Mouse (Mus musculus) kidney, embryonic 16.5 days (tissue): ENCODE measurements around the gene C77080. TPM values are rescaled to one million over a fixed set of nuclear protein-coding genes. Genes with fewer than 3 reads are reported as not detected.

Experiments
- ATAC-seq: fragments of 200-750 bp; cut with Nextera tagmentation; 2 replicates; pipeline ENCODE4 v1.8.0; 2017; ENCODE audit warnings: moderate TSS enrichment; ENCODE audit not compliant: low FRiP score, low TSS enrichment
- H3K27ac ChIP-seq: fragments of 300-500 bp; sonication (generic); 2 replicates; pipeline ENCODE4 v1.5.1; 2014; ENCODE audit warnings: low read length
- H3K27me3 ChIP-seq: fragments of 300-500 bp; sonication (generic); 2 replicates; pipeline ENCODE4 v1.6.1; 2014; ENCODE audit warnings: low read length, control low read depth, mixed read lengths; ENCODE audit not compliant: insufficient read depth
- H3K36me3 ChIP-seq: fragments of 300-500 bp; sonication (generic); 2 replicates; pipeline ENCODE4 v1.6.1; 2014; ENCODE audit warnings: low read length, control low read depth, mixed read lengths; ENCODE audit not compliant: insufficient read depth
- H3K4me1 ChIP-seq: fragments of 300-500 bp; sonication (generic); 2 replicates; pipeline ENCODE4 v1.6.1; 2014; ENCODE audit warnings: low read length, control low read depth, mixed read lengths; ENCODE audit not compliant: insufficient read depth
- H3K4me2 ChIP-seq: fragments of 300-500 bp; sonication (generic); replicated peaks from 2 replicates; pipeline ENCODE4 v1.6.1; 2014; ENCODE audit warnings: low read depth, low read length
- H3K4me3 ChIP-seq: fragments of 300-500 bp; sonication (generic); 2 replicates; pipeline ENCODE4 v1.5.1; 2014; ENCODE audit warnings: mild to moderate bottlenecking, low read length
- H3K9ac ChIP-seq: fragments of 300-500 bp; sonication (generic); replicated peaks from 2 replicates; pipeline ENCODE4 v1.6.1; 2014; ENCODE audit warnings: low read length
- H3K9me3 ChIP-seq: fragments of 300-500 bp; sonication (generic); 2 replicates; pipeline ENCODE4 v1.6.1; 2016; ENCODE audit warnings: low read length, control low read depth
- WGBS: fragments of 180-500 bp; shearing (Covaris S2); extraction: QIAGEN DNeasy Blood & Tissue Kit; methylation state at CpG from one replicate; pipeline ENCODE4 v1.1.7; 2014; 5-methylcytosine and 5-hydroxymethylcytosine counted together
- polyA plus RNA-seq: library from polyadenylated mRNA; unstranded; fragments of >200 nt; fragmentation: Nextera tagmentation; extraction: Ambion mirVana; gene quantifications from 2 replicates; pipeline ENCODE4 v1.2.1, GENCODE M21; 2015

Gene C77080
- polyA plus RNA-seq, 1 experiment from 2014 or later: 10.4 TPM

DNA sequence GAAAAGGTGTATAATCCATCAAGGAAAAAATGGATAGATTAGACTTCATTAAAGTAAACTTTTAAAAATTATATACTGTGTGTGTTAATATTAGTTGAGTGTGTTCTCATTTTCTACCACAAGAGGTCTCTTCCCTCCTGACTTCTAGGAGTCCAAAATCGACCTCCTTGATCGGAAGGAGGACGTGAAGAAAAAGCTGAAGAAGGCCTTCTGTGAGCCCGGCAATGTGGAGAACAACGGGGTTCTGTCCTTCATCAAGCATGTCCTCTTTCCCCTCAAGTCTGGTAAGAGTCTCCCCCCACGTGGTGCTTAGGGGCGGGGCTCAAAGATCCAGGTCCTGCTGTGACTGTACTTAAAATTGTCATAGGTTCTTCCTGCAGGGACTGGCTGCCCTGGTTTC lies 51.7 kb downstream of the C77080 start:
- 54% methylated on average over 7 of the region's 7 CpGs for WGBS
- H3K4me2 ChIP-seq: no peak overlapping the region
- no peaks in the 10 kb centered on the region for H3K4me1 ChIP-seq
- no peaks in the 10 kb centered on the region for H3K27me3 ChIP-seq
- no peaks in the 10 kb centered on the region for H3K9me3 ChIP-seq
- H3K27ac ChIP-seq: no peak overlapping the region
- no peak for ATAC-seq
- H3K36me3 ChIP-seq: peaks cover 87% of the 10 kb centered on the region
- no peak overlapping the region for H3K4me3 ChIP-seq
- H3K9ac ChIP-seq: no peak overlapping the region

DNA sequence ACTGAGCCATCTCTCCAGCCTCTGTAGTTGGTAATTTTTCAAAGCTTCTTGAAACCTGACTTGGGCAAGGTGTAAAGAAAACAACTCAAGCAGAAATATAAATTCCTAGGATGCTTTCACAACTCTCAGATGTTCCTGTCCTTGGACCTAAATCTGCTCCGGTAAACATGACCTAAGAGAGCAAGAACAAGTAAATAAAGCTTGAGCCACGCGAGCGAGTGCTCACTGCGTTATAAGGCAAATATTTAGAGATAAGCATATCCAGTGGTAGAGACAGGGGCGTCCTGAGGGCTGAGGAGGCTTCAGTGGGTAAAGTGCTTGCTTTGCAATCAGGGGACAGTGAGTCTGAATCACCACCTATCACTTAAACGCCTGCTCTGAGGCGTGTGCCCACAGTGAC lies 54.4 kb downstream of the C77080 start:
- H3K9ac ChIP-seq: no peak overlapping the region
- no peak for ATAC-seq
- 87% methylated on average over 8 of the region's 8 CpGs for WGBS
- peaks cover 84% of the 10 kb centered on the region for H3K36me3 ChIP-seq
- H3K4me2 ChIP-seq: no peak overlapping the region
- no peaks in the 10 kb centered on the region for H3K4me1 ChIP-seq
- H3K4me3 ChIP-seq: no peak overlapping the region
- H3K27me3 ChIP-seq: no peaks in the 10 kb centered on the region
- H3K9me3 ChIP-seq: no peaks in the 10 kb centered on the region
- H3K27ac ChIP-seq: no peak overlapping the region

DNA sequence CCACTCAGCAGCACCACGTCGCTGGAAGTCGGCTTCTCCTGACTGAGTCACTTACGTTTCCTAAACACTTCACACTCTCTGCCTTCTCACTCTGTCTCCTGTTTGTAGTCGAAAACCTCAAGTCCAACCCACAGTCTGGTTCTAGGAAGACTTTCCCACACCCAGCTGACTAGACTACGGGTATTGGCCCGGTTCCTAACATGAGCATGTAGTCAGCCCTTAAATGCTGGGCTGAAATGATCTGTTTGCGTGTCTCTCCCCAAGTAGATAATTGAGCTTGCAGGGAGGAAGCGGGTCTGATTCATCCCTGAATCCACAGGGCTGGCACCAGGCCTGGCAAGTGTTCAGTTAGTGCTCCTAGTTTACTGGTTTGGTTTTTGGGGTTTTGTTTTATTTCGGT lies 56.5 kb downstream of the C77080 start:
- peaks cover 78% of the 10 kb centered on the region for H3K36me3 ChIP-seq
- H3K4me1 ChIP-seq: no peaks in the 10 kb centered on the region

DNA sequence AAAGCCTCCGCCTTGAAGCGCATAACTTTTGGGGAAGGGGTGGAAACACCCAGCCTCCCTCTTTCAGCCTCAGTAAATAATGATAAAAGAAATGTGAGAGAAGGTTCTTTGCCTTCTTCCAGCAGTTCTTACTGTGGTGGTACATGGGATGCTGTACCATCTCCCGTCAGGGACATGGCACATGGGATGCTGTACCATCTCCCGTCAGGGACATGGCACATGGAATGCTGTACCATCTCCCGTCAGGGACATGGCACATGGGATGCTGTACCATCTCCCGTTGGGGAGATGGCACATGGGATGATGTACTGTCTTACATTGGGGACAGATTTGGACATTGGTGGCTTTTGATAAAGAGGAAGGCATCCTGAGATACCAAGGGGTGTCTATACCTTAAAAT lies 63.7 kb downstream of the C77080 start:
- ATAC-seq: no peak
- Histone ChIP-seq H3K4me2 (no peak overlapping the region), H3K27me3 (no peaks in the 10 kb centered on the region), H3K27ac (no peak overlapping the region), H3K36me3 (peaks cover 48% of the 10 kb centered on the region), H3K9me3 (no peaks in the 10 kb centered on the region), H3K4me3 (no peak overlapping the region), H3K4me1 (no peaks in the 10 kb centered on the region), H3K9ac (no peak overlapping the region)
- 89% methylated on average over 6 of the region's 6 CpGs for WGBS

More for the DNA sequence above, 56.5 kb downstream of the C77080 start:
- Histone ChIP-seq H3K4me2 (no peak overlapping the region), H3K27me3 (no peaks in the 10 kb centered on the region), H3K9me3 (no peaks in the 10 kb centered on the region), H3K4me3 (no peak overlapping the region), H3K9ac (no peak overlapping the region), H3K27ac (no peak overlapping the region)
- ATAC-seq: no peak
- WGBS: 94% methylated on average over 10 of the region's 10 CpGs

DNA sequence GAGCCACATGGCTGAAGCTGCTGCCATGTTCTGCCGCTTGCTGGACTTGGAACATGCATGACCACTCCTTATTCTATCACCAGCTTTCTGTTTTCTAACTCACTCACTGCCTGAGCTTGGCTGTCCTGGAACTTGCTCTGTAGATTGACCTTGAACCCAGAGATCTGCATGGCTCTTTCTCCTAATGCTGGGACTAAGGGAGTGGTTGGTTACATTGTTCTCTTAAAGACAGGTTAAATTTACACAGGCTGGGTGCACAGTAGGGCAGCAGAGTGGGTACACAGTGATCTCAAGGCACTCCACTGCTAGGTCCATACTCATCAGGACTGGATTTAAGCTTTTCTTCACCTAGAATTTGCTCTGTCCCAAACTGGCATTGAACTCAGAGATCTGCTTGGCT lies 66.9 kb downstream of the C77080 start:
- H3K4me2 ChIP-seq: no peak overlapping the region
- H3K36me3 ChIP-seq: peaks cover 26% of the 10 kb centered on the region
- no peak overlapping the region for H3K27ac ChIP-seq
- ATAC-seq: no peak
- H3K9ac ChIP-seq: no peak overlapping the region
- WGBS: 100% methylated on average over 1 of the region's 1 CpGs
- H3K4me1 ChIP-seq: peaks cover 18% of the 10 kb centered on the region
- no peak overlapping the region for H3K4me3 ChIP-seq
- no peaks in the 10 kb centered on the region for H3K27me3 ChIP-seq
- no peaks in the 10 kb centered on the region for H3K9me3 ChIP-seq

DNA sequence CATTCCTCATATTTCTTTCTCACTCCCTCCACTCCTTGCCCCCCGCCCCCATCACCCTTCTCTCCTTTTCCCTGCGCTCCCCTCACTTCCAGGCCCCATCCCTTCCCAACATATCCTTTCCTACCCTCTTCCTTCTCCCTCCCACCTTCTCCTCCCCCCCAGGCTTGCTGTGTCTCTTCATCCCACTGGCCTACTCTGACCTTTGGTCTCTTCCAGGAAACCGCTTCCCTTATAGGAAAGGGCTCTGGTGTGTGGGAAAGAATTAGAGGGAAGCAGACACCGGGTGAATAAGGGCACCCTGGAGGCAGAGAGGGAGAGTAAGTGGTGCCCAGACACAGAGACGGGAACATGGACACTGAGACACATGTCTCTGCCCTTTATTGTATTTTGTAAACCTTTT lies 69.5 kb downstream of the C77080 start:
- Histone ChIP-seq H3K27ac (no peak overlapping the region), H3K4me1 (peaks cover 31% of the 10 kb centered on the region), H3K36me3 (peaks cover 10% of the 10 kb centered on the region), H3K4me3 (no peak overlapping the region), H3K4me2 (peak overlapping the region; percentile 73; the same call in 1 of the 2 replicates), H3K9ac (no peak overlapping the region), H3K27me3 (no peaks in the 10 kb centered on the region), H3K9me3 (no peaks in the 10 kb centered on the region)
- no peak for ATAC-seq
- WGBS: 55% methylated on average over 5 of the region's 5 CpGs

DNA sequence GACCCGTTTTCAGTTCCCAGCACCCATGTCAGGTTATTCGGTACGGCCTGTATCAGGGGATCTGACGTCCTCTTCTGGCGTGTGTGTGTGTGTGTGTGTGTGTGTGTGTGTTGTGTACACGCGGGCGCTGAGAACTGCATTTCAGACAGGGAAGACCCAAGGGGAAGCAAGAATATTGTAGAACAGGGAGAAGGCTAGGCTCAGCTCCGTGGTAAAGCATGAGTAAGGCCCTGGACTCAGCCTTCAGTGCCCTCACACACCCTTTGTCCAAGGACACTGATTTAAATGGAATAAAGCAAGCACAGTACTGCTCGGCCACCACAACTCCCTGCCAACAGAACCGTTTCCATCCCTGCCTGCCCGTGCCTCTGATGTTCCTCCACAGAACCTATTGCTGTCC lies 70.7 kb downstream of the C77080 start:
- no peak for ATAC-seq

DNA sequence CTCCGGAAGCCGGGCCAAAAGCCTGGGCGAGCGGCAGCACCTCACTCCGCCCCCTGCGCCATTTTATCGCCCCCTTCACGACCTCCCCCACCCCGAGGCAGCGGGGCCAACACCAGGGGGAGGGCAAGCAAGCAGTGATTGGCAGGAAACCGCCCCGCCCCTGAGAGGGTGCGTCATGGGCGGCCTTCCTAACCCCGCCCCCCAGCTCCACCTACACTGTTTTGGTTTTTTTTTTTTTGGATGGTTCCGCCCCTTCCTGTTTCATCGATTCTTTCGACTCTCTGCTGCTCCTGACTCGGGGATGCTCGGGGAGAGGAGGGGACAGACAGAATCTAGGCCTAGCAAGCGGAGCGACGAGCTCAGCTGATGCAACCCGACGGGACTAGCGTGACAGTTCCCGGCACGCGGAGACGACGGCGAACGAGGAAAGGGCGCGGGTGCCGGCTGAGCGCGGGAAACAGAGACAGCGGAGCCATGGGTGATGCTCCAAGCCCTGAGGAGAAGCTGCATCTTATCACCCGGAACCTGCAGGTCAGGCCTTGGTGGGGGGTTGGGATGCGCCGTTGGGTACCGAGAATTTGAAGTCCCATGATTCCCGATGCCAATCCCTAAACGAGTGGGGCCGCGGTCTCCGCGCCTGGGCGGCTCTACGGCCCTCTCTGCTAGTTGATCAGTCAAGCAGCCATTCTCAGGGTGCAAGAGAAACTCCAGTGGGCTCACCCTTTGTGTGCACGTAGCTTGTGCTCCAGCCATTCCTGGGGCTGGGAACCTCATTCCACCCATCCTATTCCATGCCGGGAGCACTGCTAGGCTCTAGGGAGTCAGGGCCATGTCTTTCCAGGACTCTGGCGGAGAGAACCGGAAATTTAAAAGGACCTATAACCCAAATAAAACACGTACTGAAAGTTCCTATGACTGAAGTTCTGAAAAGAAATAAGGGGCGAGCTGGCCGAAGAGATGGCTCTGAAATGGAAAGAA lies 71.4 kb downstream of the C77080 start, which contains the start of the genes S100pbp and Yars:
S100pbp (minus strand) TSS at position 186 of the 978 bp plus-strand sequence.
Yars (plus strand) TSS at position 219 of the 978 bp plus-strand sequence.
- H3K9me3 ChIP-seq: no peaks in the 10 kb centered on the region
- peak within 1 kb of the TSS; percentile 84 for H3K4me3 ChIP-seq
- H3K9ac ChIP-seq: peak within 1 kb of the TSS; percentile 91
- H3K36me3 ChIP-seq: 0 out of 2 replicates have a peak, but pooled peaks cover 5% of the 10 kb centered on the region
- peak within 1 kb of the TSS; percentile 93 for H3K27ac ChIP-seq
- WGBS: under 1% methylated on average over 58 of the region's 58 CpGs
- ATAC-seq: peak; percentile 85
- H3K4me2 ChIP-seq: peak within 1 kb of the TSS; percentile 73
- H3K27me3 ChIP-seq: no peaks in the 10 kb centered on the region
- peaks cover 31% of the 10 kb centered on the region for H3K4me1 ChIP-seq

More for the DNA sequence above, 70.7 kb downstream of the C77080 start:
- Histone ChIP-seq H3K9ac (peak overlapping the region; percentile 89), H3K36me3 (0 out of 2 replicates have a peak, but pooled peaks cover 5% of the 10 kb centered on the region), H3K27ac (peak overlapping the region; percentile 92), H3K4me2 (peak overlapping the region; percentile 73), H3K4me1 (peaks cover 31% of the 10 kb centered on the region), H3K4me3 (peak overlapping the region; percentile 84), H3K9me3 (no peaks in the 10 kb centered on the region), H3K27me3 (no peaks in the 10 kb centered on the region)
- WGBS: 1% methylated on average over 12 of the region's 12 CpGs

DNA sequence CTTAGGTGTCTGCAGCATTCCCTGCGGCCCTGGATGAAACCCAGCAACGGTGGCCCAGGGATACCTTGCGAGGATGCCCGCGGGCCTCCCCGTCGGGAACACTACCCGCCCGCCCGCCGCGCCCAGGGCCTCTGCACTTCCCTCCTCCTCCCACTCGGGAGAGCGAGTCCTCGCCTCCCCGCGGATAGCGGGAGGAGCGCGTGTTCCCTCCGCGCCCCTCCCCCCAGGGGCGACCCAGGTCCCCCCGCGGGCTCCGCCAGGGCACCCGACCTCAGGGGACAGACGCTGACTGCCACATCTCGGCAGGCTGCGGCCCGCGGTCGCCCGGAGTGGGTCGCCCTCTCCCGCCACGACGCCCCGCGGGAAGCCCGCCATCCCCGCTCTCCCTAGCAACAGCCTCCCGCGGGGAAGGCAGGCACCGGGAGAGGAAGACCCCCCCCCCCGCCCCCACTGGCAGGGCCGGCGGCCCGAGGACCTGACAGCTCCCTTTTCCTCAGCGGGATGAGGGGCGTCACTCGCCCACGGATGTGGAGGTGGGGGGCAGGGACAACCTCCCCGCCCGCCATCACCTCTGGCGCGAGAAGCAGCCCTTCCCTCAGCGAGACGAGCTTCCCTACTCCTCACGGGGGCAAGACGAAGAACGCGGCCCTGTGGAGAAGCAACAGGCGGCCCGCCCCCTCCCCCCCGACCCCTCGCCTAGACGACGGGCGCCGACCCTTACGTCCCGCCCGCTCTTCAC lies 72.2 kb downstream of the C77080 start:
- ATAC-seq: peak; percentile 77
- 0 out of 2 replicates have a peak, but pooled peaks cover 5% of the 10 kb centered on the region for H3K36me3 ChIP-seq

More for the DNA sequence above, 72.2 kb downstream of the C77080 start:
- H3K4me3 ChIP-seq: peak overlapping the region; percentile 84
- peak overlapping the region; percentile 93 for H3K27ac ChIP-seq
- H3K9ac ChIP-seq: peak overlapping the region; percentile 91
- WGBS: under 1% methylated on average over 57 of the region's 74 CpGs
- peak overlapping the region; percentile 70 for H3K4me2 ChIP-seq
- H3K4me1 ChIP-seq: peaks cover 31% of the 10 kb centered on the region
- no peaks in the 10 kb centered on the region for H3K9me3 ChIP-seq
- no peaks in the 10 kb centered on the region for H3K27me3 ChIP-seq
